Mouse (Mus musculus) ES-Bruce4 (cell line): ENCODE results near the gene Fermt3.

Source experiments
- CTCF ChIP-seq: IDR thresholded peaks from one replicate; pipeline ENCODE4 v1.8.1; 2011; ENCODE audit warnings: low read depth, low read length
- EP300 ChIP-seq: IDR thresholded peaks from 2 replicates; pipeline ENCODE4 v1.6.1; 2011; ENCODE audit warnings: low read depth, low read length; ENCODE audit not compliant: insufficient read depth
- POLR2A ChIP-seq: IDR thresholded peaks from one replicate; pipeline ENCODE4 v1.8.1; 2011; ENCODE audit warnings: low read length; ENCODE audit not compliant: insufficient read depth

GRCm38 (mm10) chr19:7029531-7029930 lies 10.3 kb upstream of the Fermt3 start:
- TF ChIP-seq POLR2A (no peak), CTCF (no peak), EP300 (no peak)
